Mouse (Mus musculus) megakaryocyte, embryonic 14.5 days (primary cell): Measurements from ENCODE around the gene Ccdc63.

Source experiments
- FLI1 ChIP-seq: IDR thresholded peaks from 2 replicates; pipeline ENCODE4 v1.6.1; 2012; ENCODE audit warnings: low read length, inconsistent platforms, mixed read lengths
- GATA1 ChIP-seq: IDR thresholded peaks from 3 replicates; pipeline ENCODE4 v1.6.1; 2012; ENCODE audit warnings: mixed read lengths, low read length, inconsistent platforms, borderline replicate concordance

GRCm38 (mm10) chr5:122109325-122110060, 31.1 kb downstream of the Ccdc63 start:
- TF ChIP-seq FLI1 (no peak), GATA1 (no peak)
